Mouse (Mus musculus): ENCODE measurements around the gene Olfr791. TPM values are rescaled to one million over a fixed set of nuclear protein-coding genes. Genes with fewer than 3 reads are reported as not detected.

Olfr791 gene
- total and polyA plus RNA-seq, 2 experiments, result not detected

- no peak for TF ChIP-seq CTCF (IDR thresholded peaks at IDR 0.05; ENCODE audit: low read depth, low read length)
- TF ChIP-seq POLR2A (IDR thresholded peaks at IDR 0.05; ENCODE audit: extremely low read depth, insufficient read depth, low read length), result no peak
- Histone ChIP-seq H3K4me3 (ENCODE audit: insufficient read depth, low read depth, low read length) (no peak within 1 kb of the TSS), H3K79me2 (ENCODE audit: control insufficient read depth, insufficient read depth, low read length) (no peaks in the 10 kb centered on the region), H3K27ac (replicated peaks; ENCODE audit: insufficient read depth, low read depth, low read length) (no peak within 1 kb of the TSS), H3K4me1 (ENCODE audit: control insufficient read depth, insufficient read depth, low read length) (no peaks in the 10 kb centered on the region), H3K27me3 (ENCODE audit: control insufficient read depth, insufficient read depth, low read length) (no peaks in the 10 kb centered on the region), H3K9ac (ENCODE audit: low read depth, low read length) (no peak within 1 kb of the TSS), H3K36me3 (ENCODE audit: control insufficient read depth, insufficient read depth, low read length) (no peaks in the 10 kb centered on the region)
- 83% methylated on average over 1 of the region's 1 CpGs for WGBS
- DNase-seq (ENCODE audit: extremely low read depth, low read depth, low spot score), result no peak
These were observed 17.3 kb downstream of the Olfr791 start, which contains the start of gene Olfr792 for GRCm38 (mm10) chr10:129538862-129539261. Olfr792 (plus strand) TSS chr10:129539162.

- no peaks in the 10 kb centered on the region for H3K79me2 ChIP-seq (ENCODE audit: control insufficient read depth, insufficient read depth, low read length)
- H3K9ac ChIP-seq (ENCODE audit: low read depth, low read length), result no peak overlapping the region
- no peaks in the 10 kb centered on the region for H3K27me3 ChIP-seq (ENCODE audit: control insufficient read depth, insufficient read depth, low read length)
- TF ChIP-seq CTCF (IDR thresholded peaks at IDR 0.05; ENCODE audit: low read depth, low read length) (no peak), POLR2A (IDR thresholded peaks at IDR 0.05; ENCODE audit: extremely low read depth, insufficient read depth, low read length) (no peak)
- H3K4me1 ChIP-seq (ENCODE audit: control insufficient read depth, insufficient read depth, low read length), result no peaks in the 10 kb centered on the region
- no peak overlapping the region for H3K27ac ChIP-seq (replicated peaks; ENCODE audit: insufficient read depth, low read depth, low read length)
- 53% methylated on average over 1 of the region's 1 CpGs for WGBS
- no peak overlapping the region for H3K4me3 ChIP-seq (ENCODE audit: insufficient read depth, low read depth, low read length)
- H3K36me3 ChIP-seq (ENCODE audit: control insufficient read depth, insufficient read depth, low read length), result no peaks in the 10 kb centered on the region
- DNase-seq (ENCODE audit: extremely low read depth, low read depth, low spot score), result no peak
These were observed 27.8 kb downstream of the Olfr791 start for GRCm38 (mm10) chr10:129549354-129549753.

GRCm38 (mm10) chr10:129567355-129567754 lies 45.8 kb downstream of the Olfr791 start, which contains the start of gene Olfr794:
Olfr794 (plus strand) TSS chr10:129567655.
- Histone ChIP-seq H3K9ac (ENCODE audit: low read depth, low read length) (no peak within 1 kb of the TSS), H3K36me3 (ENCODE audit: control insufficient read depth, insufficient read depth, low read length) (no peaks in the 10 kb centered on the region), H3K4me1 (ENCODE audit: control insufficient read depth, insufficient read depth, low read length) (no peaks in the 10 kb centered on the region), H3K27me3 (ENCODE audit: control insufficient read depth, insufficient read depth, low read length) (no peaks in the 10 kb centered on the region), H3K4me3 (ENCODE audit: insufficient read depth, low read depth, low read length) (no peak within 1 kb of the TSS), H3K27ac (replicated peaks; ENCODE audit: insufficient read depth, low read depth, low read length) (no peak within 1 kb of the TSS), H3K79me2 (ENCODE audit: control insufficient read depth, insufficient read depth, low read length) (no peaks in the 10 kb centered on the region)
- no peak for TF ChIP-seq POLR2A (IDR thresholded peaks at IDR 0.05; ENCODE audit: extremely low read depth, insufficient read depth, low read length)
- TF ChIP-seq CTCF (IDR thresholded peaks at IDR 0.05; ENCODE audit: low read depth, low read length), result no peak
- DNase-seq (ENCODE audit: extremely low read depth, low read depth, low spot score), result no peak
- 58% methylated on average over 2 of the region's 2 CpGs for WGBS

GRCm38 (mm10) chr10:129577066-129577465 lies 55.5 kb downstream of the Olfr791 start:
- H3K79me2 ChIP-seq (ENCODE audit: control insufficient read depth, insufficient read depth, low read length), result no peaks in the 10 kb centered on the region
- no peak overlapping the region for H3K9ac ChIP-seq (ENCODE audit: low read depth, low read length)
- H3K4me3 ChIP-seq (ENCODE audit: insufficient read depth, low read depth, low read length), result no peak overlapping the region
- WGBS, result 42% methylated on average over 1 of the region's 1 CpGs
- no peaks in the 10 kb centered on the region for H3K27me3 ChIP-seq (ENCODE audit: control insufficient read depth, insufficient read depth, low read length)
- no peak for TF ChIP-seq POLR2A (IDR thresholded peaks at IDR 0.05; ENCODE audit: extremely low read depth, insufficient read depth, low read length)
- no peak for TF ChIP-seq CTCF (IDR thresholded peaks at IDR 0.05; ENCODE audit: low read depth, low read length)
- no peaks in the 10 kb centered on the region for H3K36me3 ChIP-seq (ENCODE audit: control insufficient read depth, insufficient read depth, low read length)
- DNase-seq (ENCODE audit: extremely low read depth, low read depth, low spot score), result no peak
- H3K27ac ChIP-seq (replicated peaks; ENCODE audit: insufficient read depth, low read depth, low read length), result no peak overlapping the region
- no peaks in the 10 kb centered on the region for H3K4me1 ChIP-seq (ENCODE audit: control insufficient read depth, insufficient read depth, low read length)

Other genes with a start within 250 kb of the Olfr791 start
- not detected in 2 replicates for gene Olfr780, start 203.7 kb upstream of the Olfr791 start, total RNA-seq (2014; rRNA removed)
- gene Olfr780, start 203.7 kb upstream of the Olfr791 start, polyA plus RNA-seq (2012; rRNA removed), result not detected in 2 replicates
- not detected in 2 replicates for gene Olfr781, start 192.9 kb upstream of the Olfr791 start, total RNA-seq (2014; rRNA removed)
- gene Olfr781, start 192.9 kb upstream of the Olfr791 start, polyA plus RNA-seq (2012; rRNA removed), result not detected in 2 replicates
- not detected in 2 replicates for gene Olfr782, start 172.9 kb upstream of the Olfr791 start, total RNA-seq (2014; rRNA removed)
- gene Olfr782, start 172.9 kb upstream of the Olfr791 start, polyA plus RNA-seq (2012; rRNA removed), result not detected in 2 replicates
- gene Olfr784, start 137.7 kb upstream of the Olfr791 start, total RNA-seq (2014; rRNA removed), result 0.09 and 0.13 TPM in 2 replicates
- gene Olfr784, start 137.7 kb upstream of the Olfr791 start, polyA plus RNA-seq (2012; rRNA removed), result not detected in 2 replicates
- gene Olfr785, start 116.4 kb upstream of the Olfr791 start, total RNA-seq (2014; rRNA removed), result not detected in 2 replicates
- gene Olfr785, start 116.4 kb upstream of the Olfr791 start, polyA plus RNA-seq (2012; rRNA removed), result not detected in 2 replicates
- not detected in 2 replicates for gene Olfr786, start 94.5 kb upstream of the Olfr791 start, total RNA-seq (2014; rRNA removed)
- not detected in 2 replicates for gene Olfr786, start 94.5 kb upstream of the Olfr791 start, polyA plus RNA-seq (2012; rRNA removed)
- gene Olfr787, start 59.9 kb upstream of the Olfr791 start, total RNA-seq (2014; rRNA removed), result not detected in 2 replicates
- not detected in 2 replicates for gene Olfr787, start 59.9 kb upstream of the Olfr791 start, polyA plus RNA-seq (2012; rRNA removed)
- not detected in 2 replicates for gene Olfr788, start 50.8 kb upstream of the Olfr791 start, total RNA-seq (2014; rRNA removed)
- not detected in 2 replicates for gene Olfr788, start 50.8 kb upstream of the Olfr791 start, polyA plus RNA-seq (2012; rRNA removed)
- gene Olfr789, start 37.0 kb upstream of the Olfr791 start, total RNA-seq (2014; rRNA removed), result not detected in 2 replicates
- not detected in 2 replicates for gene Olfr789, start 37.0 kb upstream of the Olfr791 start, polyA plus RNA-seq (2012; rRNA removed)
- not detected in 2 replicates for gene Olfr790, start 23.3 kb upstream of the Olfr791 start, total RNA-seq (2014; rRNA removed)
- gene Olfr790, start 23.3 kb upstream of the Olfr791 start, polyA plus RNA-seq (2012; rRNA removed), result not detected in 2 replicates
- gene Olfr792, start 17.4 kb downstream of the Olfr791 start, total RNA-seq (2014; rRNA removed), result not detected in 2 replicates
- gene Olfr792, start 17.4 kb downstream of the Olfr791 start, polyA plus RNA-seq (2012; rRNA removed), result not detected in 2 replicates
- gene Olfr794, start 45.9 kb downstream of the Olfr791 start, total RNA-seq (2014; rRNA removed), result not detected in 2 replicates
- not detected in 2 replicates for gene Olfr794, start 45.9 kb downstream of the Olfr791 start, polyA plus RNA-seq (2012; rRNA removed)
- gene Olfr796, start 90.8 kb downstream of the Olfr791 start, total RNA-seq (2014; rRNA removed), result not detected in 2 replicates
- not detected in 2 replicates for gene Olfr796, start 90.8 kb downstream of the Olfr791 start, polyA plus RNA-seq (2012; rRNA removed)
- not detected in 2 replicates for gene Olfr798, start 106.1 kb downstream of the Olfr791 start, total RNA-seq (2014; rRNA removed)
- not detected in 2 replicates for gene Olfr798, start 106.1 kb downstream of the Olfr791 start, polyA plus RNA-seq (2012; rRNA removed)
- not detected in 2 replicates for gene Olfr799, start 115.7 kb downstream of the Olfr791 start, total RNA-seq (2014; rRNA removed)
- gene Olfr799, start 115.7 kb downstream of the Olfr791 start, polyA plus RNA-seq (2012; rRNA removed), result not detected in 2 replicates
- not detected in 2 replicates for gene Olfr800, start 135.9 kb downstream of the Olfr791 start, total RNA-seq (2014; rRNA removed)
- gene Olfr800, start 135.9 kb downstream of the Olfr791 start, polyA plus RNA-seq (2012; rRNA removed), result not detected in 2 replicates
- gene Olfr801, start 152.1 kb downstream of the Olfr791 start, total RNA-seq (2014; rRNA removed), result not detected in 2 replicates
- gene Olfr801, start 152.1 kb downstream of the Olfr791 start, polyA plus RNA-seq (2012; rRNA removed), result not detected in 2 replicates
- not detected in 2 replicates for gene Olfr802, start 166.4 kb downstream of the Olfr791 start, total RNA-seq (2014; rRNA removed)
- not detected in 2 replicates for gene Olfr802, start 166.4 kb downstream of the Olfr791 start, polyA plus RNA-seq (2012; rRNA removed)
- gene Olfr803, start 172.5 kb downstream of the Olfr791 start, total RNA-seq (2014; rRNA removed), result not detected in 2 replicates
- not detected in 2 replicates for gene Olfr803, start 172.5 kb downstream of the Olfr791 start, polyA plus RNA-seq (2012; rRNA removed)
- not detected in 2 replicates for gene Olfr804, start 181.4 kb downstream of the Olfr791 start, total RNA-seq (2014; rRNA removed)
- gene Olfr804, start 181.4 kb downstream of the Olfr791 start, polyA plus RNA-seq (2012; rRNA removed), result not detected in 2 replicates
- gene Olfr805, start 207.6 kb downstream of the Olfr791 start, total RNA-seq (2014; rRNA removed), result not detected in 2 replicates
- gene Olfr805, start 207.6 kb downstream of the Olfr791 start, polyA plus RNA-seq (2012; rRNA removed), result not detected in 2 replicates
- gene Olfr806, start 220.1 kb downstream of the Olfr791 start, total RNA-seq (2014; rRNA removed), result not detected in 2 replicates
- gene Olfr806, start 220.1 kb downstream of the Olfr791 start, polyA plus RNA-seq (2012; rRNA removed), result not detected in 2 replicates
- not detected in 2 replicates for gene Olfr807, start 236.0 kb downstream of the Olfr791 start, total RNA-seq (2014; rRNA removed)
- not detected in 2 replicates for gene Olfr807, start 236.0 kb downstream of the Olfr791 start, polyA plus RNA-seq (2012; rRNA removed)
- not detected in 2 replicates for gene Olfr808, start 243.7 kb downstream of the Olfr791 start, total RNA-seq (2014; rRNA removed)
- gene Olfr808, start 243.7 kb downstream of the Olfr791 start, polyA plus RNA-seq (2012; rRNA removed), result not detected in 2 replicates